Mouse (Mus musculus) CD4-positive, CD25-positive, alpha-beta regulatory T cell, adult 4 months (primary cell): ENCODE results near the gene Nme8. TPM values are rescaled to one million over a fixed set of nuclear protein-coding genes. Genes with fewer than 3 reads are reported as not detected.

Source experiments
- ATAC-seq: one replicate; pipeline ENCODE4 v1.8.0; 2017
- polyA plus RNA-seq, 2 experiments: library from polyadenylated mRNA; unstranded; fragments of 100-300 nt; shearing (Covaris generic); gene quantifications; one replicate each; pipeline ENCODE4 v1.2.1; 2017

Nme8 gene
- polyA plus RNA-seq: not detected

GRCm38 (mm10) chr13:19697790-19698189, at the start of gene Nme8:
Gene Nme8 (minus strand): TSS chr13:19697794.
- ATAC-seq: no peak

DNA sequence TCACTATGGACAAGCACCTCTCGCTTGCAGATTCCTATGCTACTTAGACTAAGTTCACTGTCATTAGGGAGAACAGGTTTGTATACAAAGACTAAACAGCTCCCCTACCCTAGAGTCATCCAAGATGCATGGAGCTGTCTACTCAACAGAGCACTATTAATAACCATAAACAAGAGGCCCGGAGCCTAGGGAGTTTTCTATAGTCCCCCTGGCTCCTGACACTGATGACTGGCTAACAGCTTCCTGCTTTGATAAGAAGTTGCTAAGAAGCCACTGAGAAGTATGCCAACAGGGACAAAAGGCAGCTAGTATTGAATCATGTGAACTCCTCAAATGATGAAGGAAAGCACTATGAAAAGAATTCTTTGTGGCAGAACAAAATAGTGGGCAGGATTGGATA, 48.1 kb upstream of the Nme8 start:
- ATAC-seq: no peak

GRCm38 (mm10) chr13:19744536-19744935, 46.9 kb upstream of the Nme8 start:
- no peak for ATAC-seq

GRCm38 (mm10) chr13:19734597-19734996, 37.0 kb upstream of the Nme8 start:
- ATAC-seq: no peak

DNA sequence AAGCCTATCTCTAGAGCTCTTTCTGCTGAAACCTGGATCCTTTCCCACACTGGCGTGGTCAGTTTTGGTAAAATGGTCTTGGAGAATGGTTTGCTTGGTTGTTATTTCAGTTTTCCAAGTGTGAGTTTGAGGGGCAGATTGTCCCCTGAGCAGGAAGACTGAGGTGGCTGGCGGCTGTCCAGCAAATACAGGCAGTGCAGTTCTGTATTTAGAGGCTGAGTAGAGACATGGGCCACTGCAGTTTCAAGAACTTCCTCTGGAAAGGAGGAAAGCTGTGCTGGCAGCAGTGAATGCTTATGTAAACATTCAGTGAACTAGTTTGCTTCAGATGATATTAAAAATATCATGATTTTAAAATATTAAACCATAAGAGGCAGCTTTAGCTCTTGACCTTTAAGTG, 33.2 kb upstream of the Nme8 start:
- no peak for ATAC-seq

GRCm38 (mm10) chr13:19718954-19719353, 21.4 kb upstream of the Nme8 start:
- ATAC-seq: no peak

- no peak for ATAC-seq
These were observed 19.6 kb upstream of the Nme8 start for GRCm38 (mm10) chr13:19717201-19717600.

GRCm38 (mm10) chr13:19703806-19704205, 6.2 kb upstream of the Nme8 start:
- ATAC-seq: no peak

GRCm38 (mm10) chr13:19701443-19702078, 4.0 kb upstream of the Nme8 start:
- ATAC-seq: no peak

DNA sequence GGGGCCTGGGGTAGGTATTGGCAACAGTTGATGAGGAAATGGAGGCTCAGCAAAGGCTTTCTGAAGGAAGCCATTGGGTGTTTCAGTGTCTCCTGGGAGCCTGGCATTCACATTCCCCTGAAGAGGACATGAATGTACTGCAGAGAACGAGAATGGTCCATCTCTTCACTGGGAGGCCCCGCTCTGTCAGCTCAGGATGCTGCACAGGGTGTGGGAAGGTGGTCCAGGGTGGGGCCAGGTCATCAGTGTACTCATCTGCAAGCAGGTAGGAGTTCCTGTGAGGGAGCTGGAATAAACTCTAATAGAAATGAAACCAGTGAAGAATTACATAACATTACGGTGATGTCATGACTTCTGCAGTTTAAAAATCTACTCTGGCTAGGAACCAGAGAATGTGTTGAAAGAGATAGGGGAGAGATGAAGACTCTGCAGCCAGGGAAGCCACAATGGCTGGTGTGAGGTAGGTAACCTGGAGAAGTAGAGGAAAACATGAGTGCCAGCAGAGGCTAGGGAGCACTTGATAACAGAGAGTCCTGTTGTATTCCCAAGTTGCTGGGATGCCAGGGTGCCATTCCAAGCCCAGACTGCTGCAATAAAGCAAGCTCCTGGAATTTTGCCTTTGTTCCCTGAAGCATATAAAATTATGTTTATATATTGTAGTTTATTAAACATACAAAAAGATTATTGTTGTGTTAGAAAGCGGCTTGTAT, 3.3 kb upstream of the Nme8 start:
- ATAC-seq: no peak

- ATAC-seq: no peak
These were observed 1.1 kb upstream of the Nme8 start for GRCm38 (mm10) chr13:19698524-19699173.

DNA sequence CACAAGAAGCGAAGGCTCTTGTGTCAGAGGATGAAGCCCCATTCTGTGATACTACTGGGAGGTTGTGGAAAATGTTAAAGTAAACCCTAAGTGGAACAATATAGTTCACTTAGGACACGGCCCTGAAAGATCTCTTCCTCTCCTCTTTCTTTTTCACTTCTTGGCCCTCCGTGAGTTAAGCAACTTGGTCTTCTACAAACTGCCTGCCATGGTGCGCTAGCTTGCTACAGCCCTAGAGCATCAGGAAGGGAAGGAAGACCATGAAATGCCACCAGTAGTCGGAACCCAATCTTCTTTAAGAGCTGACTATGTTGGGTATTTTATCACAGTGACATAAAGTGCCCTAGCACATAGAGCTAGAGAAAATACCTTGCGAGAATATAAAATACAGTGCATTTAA, 7.2 kb downstream of the Nme8 start:
- ATAC-seq: no peak

DNA sequence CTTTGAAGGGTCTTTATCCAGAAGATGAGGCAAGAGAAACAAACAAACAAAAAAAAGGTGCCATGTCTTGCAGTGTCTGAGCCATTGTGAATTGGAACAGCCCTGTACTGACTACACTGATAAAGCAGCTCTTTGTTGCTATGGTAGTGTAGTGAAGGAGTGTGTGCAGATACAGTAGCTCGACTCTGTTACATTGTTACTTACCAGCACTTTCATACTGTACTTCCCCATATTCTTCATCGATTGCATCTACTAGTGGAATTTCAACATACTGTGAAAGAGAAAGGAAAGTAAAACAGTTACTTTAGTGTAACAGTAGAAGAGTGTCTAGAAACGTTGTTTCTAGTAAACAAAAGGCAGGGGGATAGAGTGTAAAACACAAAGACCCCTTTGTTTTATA, 7.6 kb downstream of the Nme8 start:
- ATAC-seq: no peak

- ATAC-seq: no peak
These were observed 13.6 kb downstream of the Nme8 start for GRCm38 (mm10) chr13:19684007-19684406.

DNA sequence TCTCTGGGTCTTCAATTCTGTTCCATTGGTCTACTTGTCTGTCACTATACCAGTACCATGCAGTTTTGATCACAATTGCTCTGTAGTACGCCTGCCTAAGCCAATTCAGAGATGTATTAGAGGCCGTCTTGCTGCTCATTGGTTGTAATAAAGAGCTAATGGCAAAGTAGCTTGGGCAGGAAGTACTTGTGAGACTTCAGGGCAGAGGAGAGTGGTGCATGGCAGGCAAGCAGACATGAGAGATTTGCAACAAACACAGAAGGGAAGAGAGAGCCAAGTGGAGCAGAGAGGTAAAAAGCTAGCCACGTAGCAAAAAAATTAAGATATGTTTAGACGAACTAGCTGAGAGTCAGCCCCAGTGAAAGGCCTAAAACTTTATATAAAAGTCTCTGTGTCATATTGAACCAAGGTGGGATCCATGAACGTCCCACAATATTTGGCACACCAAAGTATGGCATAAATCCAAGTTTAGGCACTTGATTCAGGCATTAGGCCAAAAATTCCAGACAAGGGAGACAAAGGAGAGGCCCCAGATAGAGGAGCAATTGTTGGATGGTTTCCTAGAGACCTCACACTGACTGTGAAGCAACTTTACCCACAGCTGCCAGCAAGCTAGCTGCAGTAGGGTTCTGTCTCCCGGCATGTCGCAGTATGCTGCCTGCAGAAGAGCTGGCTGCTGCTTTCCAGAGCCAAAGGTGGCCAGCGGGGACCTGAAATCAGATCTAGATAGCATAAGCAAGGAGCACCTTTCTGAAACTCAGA, 14.5 kb downstream of the Nme8 start:
- no peak for ATAC-seq

- no peak for ATAC-seq
These were observed 23.0 kb downstream of the Nme8 start for GRCm38 (mm10) chr13:19674601-19675000.

GRCm38 (mm10) chr13:19674025-19674424, 23.6 kb downstream of the Nme8 start:
- no peak for ATAC-seq

DNA sequence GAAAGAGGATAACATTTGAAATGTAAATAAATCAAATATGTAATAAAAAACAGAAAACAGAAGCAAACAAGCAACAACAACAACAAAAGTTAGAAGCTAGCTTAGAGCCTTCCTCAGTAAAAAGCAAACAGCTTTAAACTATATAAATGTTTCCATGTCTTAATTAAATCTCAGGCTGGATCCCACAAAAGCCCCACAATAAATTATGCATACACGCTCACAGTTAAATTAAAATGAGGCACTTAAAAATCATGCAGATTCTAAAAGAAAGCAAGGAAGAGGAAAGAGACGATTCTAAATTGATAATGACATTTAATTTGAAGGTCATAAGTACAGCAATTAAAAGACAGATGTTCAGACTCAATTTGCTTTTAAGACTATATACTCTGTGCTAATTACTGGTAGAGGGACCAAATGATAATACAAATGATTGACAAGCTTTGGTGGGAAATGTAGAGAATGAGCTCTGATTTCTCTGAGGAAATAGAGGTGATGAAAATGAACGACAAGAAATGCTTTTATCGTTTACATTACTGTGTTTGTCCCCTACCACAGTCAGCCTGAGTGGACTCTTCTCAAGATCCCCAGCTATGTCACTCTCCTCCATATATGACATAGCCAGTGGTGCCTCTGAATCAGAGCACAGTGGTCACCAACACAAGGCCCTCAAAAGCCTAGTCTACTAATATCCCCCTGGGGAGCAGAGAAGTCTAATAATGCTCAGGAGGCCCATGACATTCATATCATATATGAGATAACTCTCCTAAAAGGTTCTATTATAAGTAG, 29.0 kb downstream of the Nme8 start:
- no peak for ATAC-seq

DNA sequence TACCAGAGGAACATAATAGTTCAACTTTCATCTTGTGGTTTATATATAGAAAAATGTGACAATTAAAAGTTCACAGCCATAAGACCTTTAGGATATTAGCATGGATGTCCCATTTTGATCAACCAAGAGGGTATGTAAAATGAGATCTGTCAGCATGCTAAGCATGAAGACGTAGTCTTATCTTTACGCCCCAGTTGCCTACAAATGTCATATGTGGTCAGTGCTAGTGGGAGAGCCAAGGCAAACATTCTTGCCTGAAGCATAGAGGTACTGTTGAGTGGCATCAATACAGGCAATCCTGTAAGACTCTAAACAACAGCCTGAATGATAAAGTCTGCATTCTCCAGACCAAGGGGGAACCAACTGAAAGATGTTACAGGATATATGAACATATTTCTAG, 45.2 kb downstream of the Nme8 start:
- ATAC-seq: no peak

GRCm38 (mm10) chr13:19649824-19650223, 47.8 kb downstream of the Nme8 start:
- ATAC-seq: no peak

GRCm38 (mm10) chr13:19644225-19644624, 53.4 kb downstream of the Nme8 start:
- no peak for ATAC-seq

DNA sequence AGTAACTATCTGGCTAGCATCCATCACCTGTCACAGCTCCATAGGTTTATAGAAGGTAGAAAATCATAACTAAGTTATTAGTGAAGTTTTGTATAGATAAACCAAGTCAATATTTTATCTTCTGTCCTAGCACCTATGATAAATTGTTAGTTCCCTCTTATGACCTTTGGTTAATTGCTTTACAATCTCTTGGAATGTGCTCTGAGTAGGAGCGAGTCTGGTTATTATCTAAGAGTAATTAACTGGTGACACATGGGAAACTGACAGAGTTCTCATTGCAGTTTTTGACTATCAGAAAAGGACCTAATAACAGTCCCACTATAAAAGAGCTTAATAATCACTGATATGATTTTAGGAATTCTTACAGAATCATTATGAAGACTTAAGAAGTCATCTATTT, 54.1 kb downstream of the Nme8 start:
- ATAC-seq: no peak
